Mouse (Mus musculus) kidney, adult 2 months (tissue): ENCODE results near the gene Rsph3a.
"Not testable (repeated sequence)": the region's sequence is repeated elsewhere in the genome, so short reads cannot be mapped to it uniquely, and the experiment has no call there.

ENCODE experiments used
- CTCF ChIP-seq: fragments of 200-500 bp; conservative IDR thresholded peaks from 2 replicates; pipeline ENCODE4 v1.5.1; 2011; ENCODE audit warnings: low read depth, mild to moderate bottlenecking, control low read depth, low read length, moderate library complexity, mixed read lengths; ENCODE audit not compliant: insufficient read depth, insufficient read length
- POLR2A ChIP-seq: fragments of 200-500 bp; IDR thresholded peaks from one replicate; pipeline ENCODE4 v1.6.1; 2011; ENCODE audit warnings: low read depth, low read length, control low read depth

DNA sequence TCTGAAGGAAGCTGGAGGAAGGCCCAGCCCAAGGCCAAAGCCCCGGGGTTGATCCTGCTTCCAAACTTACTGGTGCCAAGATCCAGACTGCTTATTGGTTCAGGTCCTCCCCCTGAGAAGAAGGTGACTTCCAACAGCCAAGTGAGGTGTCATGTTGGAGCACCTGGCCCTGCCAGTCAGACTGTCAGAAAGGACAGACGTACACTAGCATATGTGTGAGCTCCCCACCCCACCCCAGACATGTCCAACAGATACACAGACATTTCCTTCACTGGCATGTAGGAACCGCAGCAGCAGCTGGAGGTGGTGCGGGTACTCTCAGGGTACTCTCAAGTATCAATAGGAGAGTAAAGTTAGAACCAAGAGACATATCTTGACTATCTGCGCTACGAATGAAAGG is 61.4 kb downstream of the Rsph3a start:
- TF ChIP-seq POLR2A, CTCF: not testable (repeated sequence)
